Comparison of ENCODE assay signal across 17 mouse cellular contexts in genomic region chr3:149436420-149436819, GRCm38 (mm10).
A peak's percentile ranks its signal among the peaks of the same experiment; 100 is the strongest.
DNase-seq lines count a peak whose midpoint lies in the region.
"Had no signal": no experiment of that assay in that cellular context is flagged by ENCODE, and none has a peak within 500 bp of the region (broad histone marks: within the 10 kb centered on the region; RNA-seq: fewer than 3 reads in every experiment).

No protein-coding gene starts in this region.

- H3K27ac ChIP-seq in macrophage: peak overlapping the region; percentile 68
- H3K27ac ChIP-seq: forebrain, embryonic 15.5 days; heart, adult 2 months had no signal

- DNase-seq in layer of hippocampus, adult 11-12 months (ENCODE audit: low spot score): peak; percentile 34
- no peak for DNase-seq in layer of hippocampus, adult 8-10 months (ENCODE audit: low spot score in 2 of 2)
- DNase-seq in thymus, postnatal 0 days (ENCODE audit: low spot score): peak; percentile 3
- DNase-seq in thymus, postnatal 25 days: no peak
- no peak for DNase-seq in gastrocnemius, adult 8-10 months (ENCODE audit: low spot score in 2 of 2)
- DNase-seq in urinary bladder, postnatal 10 days (ENCODE audit: low spot score): no peak
- DNase-seq in urinary bladder, postnatal 36 days (ENCODE audit: low spot score in 2 of 2): no peak
- DNase-seq: adrenal gland, adult 2 months; cerebellum, adult 18-20 months; heart, postnatal 14 days; kidney, adult 11 months; kidney, postnatal 25 days; thymus, adult 18-20 months had no signal

- 16% methylated on average over 8 of the region's 8 CpGs for WGBS in macrophage (ENCODE audit: missing documents)

- no peaks in the 10 kb centered on the region for H3K36me3 ChIP-seq in macrophage (ENCODE audit: inconsistent target)
- H3K36me3 ChIP-seq: forebrain, embryonic 15.5 days had no signal

- no peak overlapping the region for H3K4me3 ChIP-seq in macrophage (ENCODE audit: inconsistent target)
- H3K4me3 ChIP-seq: erythroblast, embryonic 14.5 days; forebrain, embryonic 15.5 days; heart, adult 2 months had no signal

- H3K79me2 ChIP-seq in macrophage (ENCODE audit: inconsistent target): no peaks in the 10 kb centered on the region

Comparison
In these comparisons a context has a peak if more than half of its experiments do, and no peak if none do; other contexts are left out.
1. DNase-seq: peak in layer of hippocampus, adult 11-12 months (single experiment) and thymus, postnatal 0 days (single experiment); none in layer of hippocampus, adult 8-10 months (0 of 2), thymus, postnatal 25 days (single experiment), gastrocnemius, adult 8-10 months (0 of 2), urinary bladder, postnatal 10 days (single experiment) and urinary bladder, postnatal 36 days (0 of 2).